Comparison of ENCODE assay signal across 27 mouse cellular contexts in the genomic region with DNA sequence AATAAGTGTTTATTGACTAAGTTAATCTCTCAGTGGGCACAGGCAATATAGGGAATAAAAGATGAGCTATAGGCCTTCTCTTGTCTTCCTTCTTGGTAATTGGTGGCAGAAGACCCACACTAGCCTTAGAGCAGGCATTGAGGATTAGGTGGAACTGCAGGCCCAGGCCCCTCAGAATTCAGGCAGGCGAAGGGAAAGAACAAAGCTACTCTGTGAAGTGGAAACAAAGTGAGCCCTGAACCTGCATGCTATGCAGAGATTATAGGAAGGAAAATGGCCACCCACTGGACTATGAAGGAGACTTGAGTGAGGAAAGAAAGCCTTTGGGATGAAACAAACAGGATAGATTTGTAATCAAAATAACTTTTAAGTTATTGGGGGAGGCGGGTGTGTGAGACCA.
DNase-seq lines count a peak whose midpoint lies in the region; ATAC-seq lines count a peak whose summit lies in the region.
"Had no signal": no experiment of that assay in that cellular context is flagged by ENCODE, and none has a peak within 500 bp of the region (broad histone marks: within the 10 kb centered on the region; RNA-seq: fewer than 3 reads in every experiment).

No protein-coding gene starts in this region.

- H3K9me3 ChIP-seq in forebrain, embryonic 12.5 days, result no peaks in the 10 kb centered on the region
- no peaks in the 10 kb centered on the region for H3K9me3 ChIP-seq in forebrain, embryonic 13.5 days (replicated peaks)
- H3K9me3 ChIP-seq in midbrain, embryonic 11.5 days (ENCODE audit: control insufficient read depth, low read length), result no peaks in the 10 kb centered on the region
- H3K9me3 ChIP-seq in midbrain, embryonic 13.5 days, result no peaks in the 10 kb centered on the region
- H3K9me3 ChIP-seq: embryonic facial prominence, embryonic 10.5 days; embryonic facial prominence, embryonic 13.5 days; heart, embryonic 10.5 days; heart, embryonic 13.5 days; hindbrain, embryonic 12.5 days; hindbrain, embryonic 15.5 days had no signal

- peak; percentile 30; the same call in 1 of the 2 replicates for ATAC-seq in forebrain, embryonic 12.5 days (ENCODE audit: low FRiP score)
- ATAC-seq in forebrain, embryonic 13.5 days, result no peak
- ATAC-seq in midbrain, embryonic 11.5 days (ENCODE audit: low FRiP score), result peak; percentile 68
- ATAC-seq in midbrain, embryonic 13.5 days, result no peak
- ATAC-seq: CD4-positive, CD25-positive, alpha-beta regulatory T cell, adult 4 months; intestine, embryonic 16.5 days had no signal

- peak; percentile 86 for DNase-seq in midbrain, embryonic 11.5 days (ENCODE audit: low spot score, missing footprints)
- DNase-seq in induced T-regulatory cell, adult 2 months (ENCODE audit: low read depth), result peak; percentile 8
- no peak for DNase-seq in frontal cortex, postnatal 36 days (ENCODE audit: low spot score in 2 of 2)
- DNase-seq: adrenal gland, adult 2 months; adrenal gland, postnatal 14 days; cerebellum, adult 11-12 months; cerebellum, adult 8-10 months; cerebellum, postnatal 10 days; cerebellum, postnatal 36 days; embryo, embryonic 11 days; gastrocnemius, postnatal 10 days; gastrocnemius, postnatal 36 days; heart, adult 2 months; heart, postnatal 14 days; heart, postnatal 4 days had no signal

- 38% methylated on average over 2 of the region's 2 CpGs for WGBS in forebrain, embryonic 12.5 days
- 32% methylated on average over 2 of the region's 2 CpGs for WGBS in forebrain, embryonic 13.5 days
- WGBS in midbrain, embryonic 11.5 days, result 41% methylated on average over 2 of the region's 2 CpGs
- WGBS in midbrain, embryonic 13.5 days, result 52% methylated on average over 2 of the region's 2 CpGs

- 0 out of 2 replicates have a peak overlapping the region, but pooled peaks have one; percentile 3 for H3K27ac ChIP-seq in forebrain, embryonic 12.5 days
- H3K27ac ChIP-seq in forebrain, embryonic 13.5 days, result no peak overlapping the region
- H3K27ac ChIP-seq in midbrain, embryonic 11.5 days (ENCODE audit: low read depth, low read length), result no peak overlapping the region
- H3K27ac ChIP-seq in midbrain, embryonic 13.5 days, result no peak overlapping the region
- H3K27ac ChIP-seq: embryonic facial prominence, embryonic 10.5 days; embryonic facial prominence, embryonic 13.5 days; heart, adult 2 months; heart, embryonic 10.5 days; heart, embryonic 13.5 days; hindbrain, embryonic 12.5 days; hindbrain, embryonic 15.5 days had no signal

- H3K4me1 ChIP-seq in forebrain, embryonic 12.5 days, result peaks cover 20% of the 10 kb centered on the region
- peaks cover 16% of the 10 kb centered on the region for H3K4me1 ChIP-seq in forebrain, embryonic 13.5 days
- peaks cover 10% of the 10 kb centered on the region for H3K4me1 ChIP-seq in midbrain, embryonic 11.5 days (ENCODE audit: control insufficient read depth, insufficient read depth, low read length)
- H3K4me1 ChIP-seq in midbrain, embryonic 13.5 days (replicated peaks), result peaks cover 16% of the 10 kb centered on the region
- H3K4me1 ChIP-seq: embryonic facial prominence, embryonic 13.5 days; heart, embryonic 13.5 days; hindbrain, embryonic 15.5 days had no signal

- no peaks in the 10 kb centered on the region for H3K27me3 ChIP-seq in forebrain, embryonic 12.5 days
- H3K27me3 ChIP-seq in forebrain, embryonic 13.5 days, result no peaks in the 10 kb centered on the region
- no peaks in the 10 kb centered on the region for H3K27me3 ChIP-seq in midbrain, embryonic 11.5 days (ENCODE audit: control insufficient read depth, insufficient read depth, low read length)
- H3K27me3 ChIP-seq in midbrain, embryonic 13.5 days, result no peaks in the 10 kb centered on the region
- H3K27me3 ChIP-seq: embryonic facial prominence, embryonic 13.5 days; heart, embryonic 13.5 days; hindbrain, embryonic 12.5 days; hindbrain, embryonic 15.5 days had no signal

- H3K4me2 ChIP-seq in forebrain, embryonic 12.5 days, result no peak overlapping the region
- H3K4me2 ChIP-seq in forebrain, embryonic 13.5 days, result no peak overlapping the region
- H3K4me2 ChIP-seq in midbrain, embryonic 11.5 days, result no peak overlapping the region
- H3K4me2 ChIP-seq in midbrain, embryonic 13.5 days (replicated peaks), result no peak overlapping the region
- H3K4me2 ChIP-seq: embryonic facial prominence, embryonic 13.5 days; heart, embryonic 13.5 days; hindbrain, embryonic 12.5 days; hindbrain, embryonic 15.5 days had no signal

- no peak overlapping the region for H3K9ac ChIP-seq in forebrain, embryonic 12.5 days
- no peak overlapping the region for H3K9ac ChIP-seq in forebrain, embryonic 13.5 days
- H3K9ac ChIP-seq in midbrain, embryonic 11.5 days (ENCODE audit: low read length), result no peak overlapping the region
- no peak overlapping the region for H3K9ac ChIP-seq in midbrain, embryonic 13.5 days (replicated peaks)
- H3K9ac ChIP-seq: embryonic facial prominence, embryonic 13.5 days; heart, embryonic 13.5 days; hindbrain, embryonic 12.5 days; hindbrain, embryonic 15.5 days had no signal

- no peaks in the 10 kb centered on the region; the same call in 1 of the 2 replicates for H3K36me3 ChIP-seq in forebrain, embryonic 12.5 days (replicated peaks)
- no peaks in the 10 kb centered on the region for H3K36me3 ChIP-seq in forebrain, embryonic 13.5 days (ENCODE audit: poor library complexity, severe bottlenecking)
- H3K36me3 ChIP-seq in midbrain, embryonic 11.5 days (ENCODE audit: control insufficient read depth, insufficient read depth, low read length), result no peaks in the 10 kb centered on the region
- H3K36me3 ChIP-seq in midbrain, embryonic 13.5 days, result no peaks in the 10 kb centered on the region
- H3K36me3 ChIP-seq: embryonic facial prominence, embryonic 10.5 days; embryonic facial prominence, embryonic 13.5 days; heart, embryonic 10.5 days; heart, embryonic 13.5 days; hindbrain, embryonic 12.5 days; hindbrain, embryonic 15.5 days had no signal

- no peak overlapping the region for H3K4me3 ChIP-seq in forebrain, embryonic 12.5 days (replicated peaks)
- no peak overlapping the region for H3K4me3 ChIP-seq in forebrain, embryonic 13.5 days
- H3K4me3 ChIP-seq in midbrain, embryonic 11.5 days (ENCODE audit: low read depth, low read length), result no peak overlapping the region
- no peak overlapping the region for H3K4me3 ChIP-seq in midbrain, embryonic 13.5 days (replicated peaks)
- H3K4me3 ChIP-seq: embryonic facial prominence, embryonic 10.5 days; embryonic facial prominence, embryonic 13.5 days; erythroblast, embryonic 14.5 days; heart, adult 2 months; heart, embryonic 10.5 days; heart, embryonic 13.5 days; hindbrain, embryonic 12.5 days; hindbrain, embryonic 15.5 days had no signal

Comparison
In these comparisons a context has a peak if more than half of its experiments do, and no peak if none do; other contexts are left out.
1. ATAC-seq: peak in forebrain, embryonic 12.5 days (single experiment) and midbrain, embryonic 11.5 days (single experiment); none in forebrain, embryonic 13.5 days (single experiment) and midbrain, embryonic 13.5 days (single experiment).
2. DNase-seq: peak in midbrain, embryonic 11.5 days (single experiment) and induced T-regulatory cell, adult 2 months (single experiment); none in frontal cortex, postnatal 36 days (0 of 2).